Mouse (Mus musculus): ENCODE results near the gene Camta1.

Camta1 gene

DNA sequence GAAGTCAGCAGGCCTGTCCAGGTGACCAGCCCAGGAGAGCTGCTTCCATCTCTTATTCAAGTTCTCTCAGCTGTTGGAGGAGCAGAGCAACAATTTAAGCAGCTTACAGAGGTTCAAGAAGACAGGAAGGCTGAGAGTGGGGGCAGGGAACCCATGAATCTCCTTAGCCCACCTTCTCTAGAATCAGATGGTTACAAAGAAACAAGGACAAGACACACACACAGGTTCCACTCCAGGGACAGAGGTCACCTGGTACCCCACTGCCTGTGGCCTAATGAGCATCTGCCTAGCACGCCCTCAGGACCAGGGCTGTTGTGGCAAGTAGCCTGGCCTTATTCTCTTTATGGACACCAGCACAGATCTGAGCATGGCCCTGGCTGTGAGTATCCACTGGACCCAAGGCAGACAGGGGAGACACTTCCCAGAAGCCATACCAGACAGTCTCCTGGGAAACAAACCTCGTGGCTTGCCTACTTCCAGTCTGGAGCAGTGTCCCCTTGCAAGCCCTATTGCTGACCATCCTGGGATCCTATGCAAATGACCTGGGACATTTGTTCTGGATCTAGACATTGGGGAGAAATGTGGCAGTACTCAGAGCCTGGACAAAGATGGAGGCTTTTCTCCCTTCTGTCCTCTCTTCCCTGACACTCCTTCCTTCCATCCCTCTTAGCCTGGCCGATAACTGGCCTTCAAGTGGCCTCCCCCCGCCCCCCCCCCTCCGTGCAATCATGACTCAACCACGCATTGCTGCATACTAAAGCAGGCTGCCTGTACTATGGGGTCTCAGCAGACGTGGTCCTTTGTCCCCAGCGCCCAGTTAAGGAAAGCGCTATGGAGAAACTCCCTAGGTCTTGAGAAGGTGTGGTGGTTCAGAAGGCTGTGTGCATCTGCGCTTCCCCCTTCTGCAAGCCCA lies 733.8 kb downstream of the Camta1 start:
- no peak for DNase-seq (ENCODE audit: low read depth, low spot score)

GRCm38 (mm10) chr4:151118883-151119282 lies 742.8 kb downstream of the Camta1 start:
- DNase-seq (ENCODE audit: low read depth, low spot score), result no peak

DNA sequence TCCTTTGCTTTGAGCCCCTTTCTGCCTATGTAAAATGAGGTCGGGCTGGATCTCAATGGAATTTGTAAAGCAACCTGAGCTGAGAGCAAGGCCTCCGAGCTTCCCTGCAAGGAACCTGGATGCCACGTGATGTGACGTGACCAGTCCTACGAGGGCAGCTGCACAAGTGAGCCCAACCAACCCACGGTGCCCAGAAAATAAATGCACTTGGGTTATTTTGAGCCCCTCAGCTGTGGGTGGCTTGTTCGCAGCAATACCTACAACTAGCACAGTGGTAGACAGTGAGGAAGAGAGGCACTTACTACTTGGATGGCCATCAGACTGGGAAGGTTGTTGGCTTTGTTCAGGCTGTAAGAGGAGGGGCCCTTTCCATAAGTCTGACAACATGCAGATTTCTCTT lies 747.1 kb downstream of the Camta1 start:
- DNase-seq (ENCODE audit: low read depth, low spot score), result no peak

GRCm38 (mm10) chr4:151111226-151111625 lies 750.5 kb downstream of the Camta1 start:
- DNase-seq (ENCODE audit: low read depth, low spot score), result no peak

DNA sequence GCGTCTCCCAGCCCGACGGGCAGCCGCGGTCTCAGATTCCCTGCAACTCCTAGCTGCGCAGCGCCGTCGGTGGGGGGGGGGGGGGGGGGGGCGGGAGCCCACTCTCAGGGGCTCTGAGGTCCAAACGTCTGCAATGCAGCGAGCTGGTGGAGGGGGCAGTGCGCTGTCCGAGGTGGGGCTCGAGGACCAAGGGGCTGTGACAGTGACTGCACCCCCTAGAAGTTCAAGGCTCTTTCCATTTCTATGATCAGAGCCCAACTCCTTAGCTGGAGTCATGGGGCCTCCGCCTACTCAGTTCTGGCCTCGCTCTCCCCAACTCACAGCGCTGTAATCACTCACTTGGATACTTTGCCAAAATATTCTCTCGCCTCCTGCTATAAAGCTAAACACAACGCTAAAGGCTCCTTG lies 752.8 kb downstream of the Camta1 start:
- DNase-seq (ENCODE audit: low read depth, low spot score), result no peak

- peak; percentile 80 for DNase-seq (ENCODE audit: low read depth, low spot score)
Observed at GRCm38 (mm10) chr4:151108028-151108771, 753.5 kb downstream of the Camta1 start.

- DNase-seq (ENCODE audit: low read depth, low spot score), result peak; percentile 4
Observed at GRCm38 (mm10) chr4:151107131-151108001, 754.3 kb downstream of the Camta1 start.

GRCm38 (mm10) chr4:151106468-151106867 lies 755.2 kb downstream of the Camta1 start:
- no peak for DNase-seq (ENCODE audit: low read depth, low spot score)

DNA sequence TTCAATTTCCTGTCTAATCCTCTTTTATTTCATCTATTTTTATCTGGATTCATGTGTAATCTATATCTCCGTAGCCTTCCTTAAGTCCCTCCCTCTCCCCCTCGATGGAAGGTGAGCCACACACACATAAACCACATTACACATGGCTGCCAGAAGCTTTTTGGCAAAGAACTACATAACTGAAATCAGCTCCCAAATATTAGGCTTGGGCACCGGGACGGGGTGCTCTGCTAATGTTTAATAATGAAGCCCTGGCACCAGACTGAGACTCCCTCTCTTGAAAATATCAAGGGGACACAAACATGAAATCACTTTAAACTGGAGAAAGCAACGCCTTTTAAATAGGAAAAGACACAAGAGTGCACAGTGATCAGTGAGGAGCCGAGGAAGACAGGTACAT lies 755.8 kb downstream of the Camta1 start:
- no peak for DNase-seq (ENCODE audit: low read depth, low spot score)

GRCm38 (mm10) chr4:151104147-151104546 lies 757.5 kb downstream of the Camta1 start:
- DNase-seq (ENCODE audit: low read depth, low spot score), result no peak

GRCm38 (mm10) chr4:151103646-151104045 lies 758.0 kb downstream of the Camta1 start:
- no peak for DNase-seq (ENCODE audit: low read depth, low spot score)

DNA sequence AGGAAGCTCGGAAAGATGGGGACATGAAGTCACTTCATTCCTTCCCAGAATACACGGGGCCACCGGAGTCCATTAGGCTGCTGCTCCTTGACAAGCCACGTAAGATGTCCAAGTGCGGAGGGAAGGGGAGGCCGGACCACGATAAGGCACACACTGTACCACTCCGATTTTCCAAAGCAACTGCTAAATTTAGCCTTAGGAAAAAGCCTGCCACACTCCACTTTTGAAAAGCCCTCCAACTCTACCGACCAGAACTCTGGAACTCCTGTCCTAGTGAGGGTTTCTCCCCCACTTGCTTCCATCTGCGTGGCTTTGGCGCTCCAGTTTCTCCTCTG lies 764.6 kb downstream of the Camta1 start:
- DNase-seq (ENCODE audit: low read depth, low spot score), result no peak

GRCm38 (mm10) chr4:151096334-151097103 lies 765.2 kb downstream of the Camta1 start:
- DNase-seq (ENCODE audit: low read depth, low spot score), result no peak

DNA sequence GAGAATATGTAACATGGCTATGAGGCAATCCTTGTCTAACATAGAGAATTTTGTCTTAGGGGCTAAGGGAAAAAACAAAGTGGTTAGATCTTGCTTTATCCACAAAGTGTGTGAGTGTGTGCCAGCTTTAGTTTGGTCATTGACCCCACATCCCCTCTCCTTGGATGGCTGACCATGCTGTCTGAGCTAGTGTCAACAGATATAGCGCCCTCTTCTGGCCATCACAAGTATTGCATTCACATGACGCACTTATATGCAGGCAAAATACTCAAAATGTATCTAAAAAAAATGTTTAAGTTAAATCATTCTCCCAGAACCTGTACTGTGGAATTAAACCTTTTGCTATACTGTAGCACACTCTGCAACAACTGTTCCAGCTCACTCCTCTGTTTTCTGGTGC lies 766.5 kb downstream of the Camta1 start:
- peak; percentile 53 for DNase-seq (ENCODE audit: low read depth, low spot score)

GRCm38 (mm10) chr4:151089270-151089669 lies 772.4 kb downstream of the Camta1 start, which contains the start of gene Gm13090:
Gene Gm13090 (plus strand): TSS chr4:151089570.
- DNase-seq (ENCODE audit: low read depth, low spot score), result no peak

- DNase-seq (ENCODE audit: low read depth, low spot score), result no peak
Observed at GRCm38 (mm10) chr4:151088819-151089218, 772.9 kb downstream of the Camta1 start.

- DNase-seq (ENCODE audit: low read depth, low spot score), result no peak
Observed at GRCm38 (mm10) chr4:151087358-151087757, 774.3 kb downstream of the Camta1 start.

DNA sequence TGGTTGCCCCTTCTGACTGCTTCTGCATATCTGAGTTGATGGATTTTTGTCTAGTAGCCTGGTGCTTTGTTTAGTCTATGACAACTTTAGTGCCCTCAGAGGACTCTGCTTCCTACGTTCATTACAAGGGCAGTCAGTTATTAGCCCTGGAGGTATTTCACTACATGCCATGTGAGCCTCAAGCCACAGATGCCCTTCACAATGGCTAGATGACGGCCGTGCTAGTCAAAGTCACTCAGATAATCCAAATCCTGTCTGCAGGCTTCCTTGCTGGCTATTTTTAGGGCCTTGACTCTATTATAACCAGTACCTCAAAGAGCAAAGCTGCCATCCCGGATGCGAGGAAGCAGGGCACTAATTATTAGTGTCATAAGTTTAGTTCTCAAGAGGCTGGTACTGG lies 778.6 kb downstream of the Camta1 start:
- DNase-seq (ENCODE audit: low read depth, low spot score), result no peak

DNA sequence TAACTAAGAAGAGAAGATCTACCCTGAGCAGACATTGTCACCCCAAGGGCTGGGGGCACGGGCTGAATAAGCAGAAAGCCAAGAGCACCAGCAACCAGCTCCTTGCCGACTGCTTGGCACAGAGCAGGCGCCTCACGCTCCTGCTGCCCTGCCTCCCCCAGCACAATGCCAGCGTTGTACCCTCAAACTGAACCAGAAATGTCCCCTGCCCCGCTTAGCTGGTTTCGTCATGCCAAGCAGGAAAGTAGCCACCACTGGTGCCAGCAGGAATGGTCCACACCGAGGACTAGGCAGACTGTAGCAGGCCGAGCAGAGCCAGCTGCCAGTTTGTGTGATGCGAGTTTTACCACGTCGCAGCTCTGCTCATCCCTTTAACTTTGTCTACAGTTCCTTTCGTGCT lies 779.7 kb downstream of the Camta1 start:
- DNase-seq (ENCODE audit: low read depth, low spot score), result no peak

GRCm38 (mm10) chr4:151081355-151081754 lies 780.3 kb downstream of the Camta1 start:
- DNase-seq (ENCODE audit: low read depth, low spot score), result no peak

DNA sequence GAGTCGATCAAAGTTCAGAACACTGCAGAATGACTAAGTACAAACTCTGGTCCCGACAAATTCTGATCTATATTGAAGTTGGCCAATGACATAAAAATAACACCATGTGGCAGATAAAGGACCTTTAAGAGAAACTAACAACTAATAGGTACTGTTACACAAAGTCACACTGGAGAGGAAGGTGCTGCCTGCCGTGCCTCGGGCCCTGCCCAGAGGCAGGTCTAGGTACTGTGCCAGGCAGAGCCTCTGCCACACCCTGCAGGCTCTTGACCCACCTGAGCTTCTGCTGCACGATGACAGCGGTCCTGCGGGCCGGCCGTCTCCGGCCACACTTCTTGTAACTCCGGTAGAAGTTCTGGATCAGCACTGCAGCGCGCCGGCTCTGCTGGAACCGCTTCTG lies 786.9 kb downstream of the Camta1 start:
- DNase-seq (ENCODE audit: low read depth, low spot score), result no peak

Measured in CD4-positive, CD25-positive, alpha-beta regulatory T cell, adult 2 months (primary cell).